Mouse (Mus musculus) ES-Bruce4 (cell line): ENCODE results near the gene Sfrp4. TPM values are rescaled to one million over a fixed set of nuclear protein-coding genes. Genes with fewer than 3 reads are reported as not detected.

Source experiments
- H3K27ac ChIP-seq: 2 replicates; pipeline ENCODE4 v1.5.1; 2012; ENCODE audit warnings: low read length, inconsistent platforms; ENCODE audit not compliant: insufficient read depth
- H3K27me3 ChIP-seq: 2 replicates; pipeline ENCODE4 v1.6.1; 2012; ENCODE audit warnings: mild to moderate bottlenecking, low read length, inconsistent platforms; ENCODE audit not compliant: control insufficient read depth, poor library complexity, insufficient read depth, severe bottlenecking
- H3K36me3 ChIP-seq: 2 replicates; pipeline ENCODE4 v1.6.1; 2012; ENCODE audit warnings: inconsistent platforms, mild to moderate bottlenecking, low read length, moderate library complexity; ENCODE audit not compliant: control insufficient read depth, poor library complexity, insufficient read depth, severe bottlenecking
- H3K4me1 ChIP-seq: one replicate; pipeline ENCODE4 v1.8.1; 2011; ENCODE audit warnings: low read length; ENCODE audit not compliant: control insufficient read depth, insufficient read depth
- H3K4me3 ChIP-seq: 2 replicates; pipeline ENCODE4 v1.5.1; 2011; ENCODE audit warnings: low read depth, mild to moderate bottlenecking, low read length
- H3K9ac ChIP-seq: 2 replicates; pipeline ENCODE4 v1.6.1; 2012; ENCODE audit warnings: low read depth, mild to moderate bottlenecking, inconsistent platforms; ENCODE audit not compliant: poor library complexity, severe bottlenecking
- H3K9me3 ChIP-seq: replicated peaks from 2 replicates; pipeline ENCODE4 v1.6.1; 2012; ENCODE audit warnings: mild to moderate bottlenecking, low read length, inconsistent platforms; ENCODE audit not compliant: control insufficient read depth, poor library complexity, insufficient read depth, severe bottlenecking
- CTCF ChIP-seq: IDR thresholded peaks from one replicate; pipeline ENCODE4 v1.8.1; 2011; ENCODE audit warnings: low read depth, low read length
- EP300 ChIP-seq: IDR thresholded peaks from 2 replicates; pipeline ENCODE4 v1.6.1; 2011; ENCODE audit warnings: low read depth, low read length; ENCODE audit not compliant: insufficient read depth
- POLR2A ChIP-seq: IDR thresholded peaks from one replicate; pipeline ENCODE4 v1.8.1; 2011; ENCODE audit warnings: low read length; ENCODE audit not compliant: insufficient read depth
- polyA plus RNA-seq: library from polyadenylated mRNA; stranded (reverse); fragments of >200 nt; gene quantifications from 2 replicates; pipeline ENCODE4 v1.2.4, GENCODE M21; 2011; ENCODE audit warnings: low read depth; ENCODE audit not compliant: missing spikeins, insufficient read depth, insufficient read length

Sfrp4 gene
- polyA plus RNA-seq, 1 experiment = 1.1 TPM

DNA sequence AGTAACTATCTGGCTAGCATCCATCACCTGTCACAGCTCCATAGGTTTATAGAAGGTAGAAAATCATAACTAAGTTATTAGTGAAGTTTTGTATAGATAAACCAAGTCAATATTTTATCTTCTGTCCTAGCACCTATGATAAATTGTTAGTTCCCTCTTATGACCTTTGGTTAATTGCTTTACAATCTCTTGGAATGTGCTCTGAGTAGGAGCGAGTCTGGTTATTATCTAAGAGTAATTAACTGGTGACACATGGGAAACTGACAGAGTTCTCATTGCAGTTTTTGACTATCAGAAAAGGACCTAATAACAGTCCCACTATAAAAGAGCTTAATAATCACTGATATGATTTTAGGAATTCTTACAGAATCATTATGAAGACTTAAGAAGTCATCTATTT, 20.6 kb downstream of the Sfrp4 start:
- no peaks in the 10 kb centered on the region for H3K36me3 ChIP-seq
- no peaks in the 10 kb centered on the region for H3K27me3 ChIP-seq
- TF ChIP-seq CTCF (no peak), EP300 (no peak), POLR2A (no peak)
- H3K27ac ChIP-seq = no peak overlapping the region
- H3K9ac ChIP-seq = no peak overlapping the region
- no peaks in the 10 kb centered on the region for H3K9me3 ChIP-seq
- H3K4me3 ChIP-seq = no peak overlapping the region
- H3K4me1 ChIP-seq = no peaks in the 10 kb centered on the region

DNA sequence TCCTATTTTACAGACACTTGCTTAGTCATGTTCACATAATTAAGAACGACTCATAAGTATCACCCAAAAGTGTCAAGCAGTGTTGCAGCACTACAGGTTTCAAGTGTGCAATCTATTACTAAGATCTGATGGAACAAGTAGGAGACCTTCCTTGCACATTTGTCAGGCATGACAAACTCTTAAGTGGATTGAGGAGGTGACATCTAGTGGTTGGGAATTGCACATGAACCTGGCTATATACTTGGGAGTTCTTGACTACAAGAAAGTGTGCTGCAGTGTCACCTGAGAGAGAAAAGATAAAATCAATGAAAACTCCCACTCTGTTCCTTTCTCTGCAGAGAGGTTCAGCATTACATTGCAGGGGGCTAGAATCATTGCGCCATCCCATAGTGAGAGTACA, 21.3 kb downstream of the Sfrp4 start:
- H3K9ac ChIP-seq = no peak overlapping the region
- no peaks in the 10 kb centered on the region for H3K27me3 ChIP-seq
- H3K4me3 ChIP-seq = no peak overlapping the region
- H3K4me1 ChIP-seq = no peaks in the 10 kb centered on the region
- H3K36me3 ChIP-seq = no peaks in the 10 kb centered on the region
- H3K9me3 ChIP-seq = no peaks in the 10 kb centered on the region
- no peak for TF ChIP-seq EP300
- TF ChIP-seq CTCF = no peak
- TF ChIP-seq POLR2A = no peak
- no peak overlapping the region for H3K27ac ChIP-seq

DNA sequence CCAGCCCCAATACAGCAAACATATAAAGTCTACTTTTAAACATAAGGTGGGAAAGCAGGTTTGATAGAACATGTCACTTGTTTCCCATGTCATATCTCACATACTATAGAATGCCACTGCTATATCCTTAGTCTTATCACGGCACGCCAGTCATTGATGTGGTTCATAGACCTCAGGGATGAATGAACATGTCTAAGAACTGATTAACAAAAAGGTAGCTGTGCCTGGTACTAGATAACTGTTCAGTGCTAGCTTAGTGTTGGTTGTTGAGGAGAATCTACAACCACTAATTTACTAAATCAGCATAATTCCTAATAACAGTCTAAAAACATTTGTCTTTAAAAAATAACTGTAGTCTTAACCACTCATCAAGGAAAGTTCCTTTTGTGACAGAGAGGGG, 26.9 kb downstream of the Sfrp4 start:
- Histone ChIP-seq H3K36me3 (no peaks in the 10 kb centered on the region), H3K4me3 (no peak overlapping the region), H3K9ac (no peak overlapping the region), H3K27ac (no peak overlapping the region), H3K27me3 (no peaks in the 10 kb centered on the region), H3K9me3 (peaks cover 5% of the 10 kb centered on the region; the same call in 1 of the 2 replicates), H3K4me1 (no peaks in the 10 kb centered on the region)
- TF ChIP-seq EP300 (no peak), CTCF (no peak), POLR2A (no peak)

DNA sequence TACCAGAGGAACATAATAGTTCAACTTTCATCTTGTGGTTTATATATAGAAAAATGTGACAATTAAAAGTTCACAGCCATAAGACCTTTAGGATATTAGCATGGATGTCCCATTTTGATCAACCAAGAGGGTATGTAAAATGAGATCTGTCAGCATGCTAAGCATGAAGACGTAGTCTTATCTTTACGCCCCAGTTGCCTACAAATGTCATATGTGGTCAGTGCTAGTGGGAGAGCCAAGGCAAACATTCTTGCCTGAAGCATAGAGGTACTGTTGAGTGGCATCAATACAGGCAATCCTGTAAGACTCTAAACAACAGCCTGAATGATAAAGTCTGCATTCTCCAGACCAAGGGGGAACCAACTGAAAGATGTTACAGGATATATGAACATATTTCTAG, 29.5 kb downstream of the Sfrp4 start:
- Histone ChIP-seq H3K9me3 (peaks cover 5% of the 10 kb centered on the region; the same call in 1 of the 2 replicates), H3K9ac (no peak overlapping the region)

DNA sequence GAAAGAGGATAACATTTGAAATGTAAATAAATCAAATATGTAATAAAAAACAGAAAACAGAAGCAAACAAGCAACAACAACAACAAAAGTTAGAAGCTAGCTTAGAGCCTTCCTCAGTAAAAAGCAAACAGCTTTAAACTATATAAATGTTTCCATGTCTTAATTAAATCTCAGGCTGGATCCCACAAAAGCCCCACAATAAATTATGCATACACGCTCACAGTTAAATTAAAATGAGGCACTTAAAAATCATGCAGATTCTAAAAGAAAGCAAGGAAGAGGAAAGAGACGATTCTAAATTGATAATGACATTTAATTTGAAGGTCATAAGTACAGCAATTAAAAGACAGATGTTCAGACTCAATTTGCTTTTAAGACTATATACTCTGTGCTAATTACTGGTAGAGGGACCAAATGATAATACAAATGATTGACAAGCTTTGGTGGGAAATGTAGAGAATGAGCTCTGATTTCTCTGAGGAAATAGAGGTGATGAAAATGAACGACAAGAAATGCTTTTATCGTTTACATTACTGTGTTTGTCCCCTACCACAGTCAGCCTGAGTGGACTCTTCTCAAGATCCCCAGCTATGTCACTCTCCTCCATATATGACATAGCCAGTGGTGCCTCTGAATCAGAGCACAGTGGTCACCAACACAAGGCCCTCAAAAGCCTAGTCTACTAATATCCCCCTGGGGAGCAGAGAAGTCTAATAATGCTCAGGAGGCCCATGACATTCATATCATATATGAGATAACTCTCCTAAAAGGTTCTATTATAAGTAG, 45.6 kb downstream of the Sfrp4 start:
- TF ChIP-seq EP300 (no peak), POLR2A (no peak), CTCF (no peak)
- no peaks in the 10 kb centered on the region for H3K27me3 ChIP-seq
- H3K9me3 ChIP-seq = no peaks in the 10 kb centered on the region
- no peaks in the 10 kb centered on the region for H3K4me1 ChIP-seq
- H3K4me3 ChIP-seq = no peak overlapping the region
- no peak overlapping the region for H3K9ac ChIP-seq
- H3K36me3 ChIP-seq = no peaks in the 10 kb centered on the region
- H3K27ac ChIP-seq = no peak overlapping the region

More for the DNA sequence above, 29.5 kb downstream of the Sfrp4 start:
- Histone ChIP-seq H3K36me3 (no peaks in the 10 kb centered on the region), H3K27me3 (no peaks in the 10 kb centered on the region), H3K4me1 (no peaks in the 10 kb centered on the region), H3K27ac (no peak overlapping the region), H3K4me3 (no peak overlapping the region)
- no peak for TF ChIP-seq POLR2A

DNA sequence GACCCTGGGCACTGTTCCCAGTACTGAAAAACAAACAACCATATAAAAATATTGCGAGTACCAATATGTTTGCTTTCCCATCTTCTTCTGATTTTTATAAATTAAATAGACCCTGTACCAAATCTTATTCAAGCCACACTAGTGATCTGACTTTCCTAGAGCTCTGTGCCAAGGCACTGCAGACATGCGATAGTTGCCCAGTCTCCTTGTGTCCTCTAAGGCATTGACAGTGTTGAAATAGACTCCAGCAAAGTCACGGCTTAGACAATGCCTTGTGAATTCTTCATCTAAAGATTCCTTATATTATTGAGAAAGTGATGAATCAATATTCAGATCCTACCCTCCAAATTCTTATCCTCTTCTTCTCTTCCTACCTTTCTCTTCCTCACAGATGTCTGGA, 51.1 kb downstream of the Sfrp4 start:
- no peaks in the 10 kb centered on the region for H3K9me3 ChIP-seq
- H3K9ac ChIP-seq = no peak overlapping the region
- no peaks in the 10 kb centered on the region for H3K4me1 ChIP-seq
- H3K27ac ChIP-seq = no peak overlapping the region
- no peak overlapping the region for H3K4me3 ChIP-seq
- H3K27me3 ChIP-seq = no peaks in the 10 kb centered on the region
- TF ChIP-seq CTCF (no peak), EP300 (no peak), POLR2A (no peak)
- no peaks in the 10 kb centered on the region for H3K36me3 ChIP-seq
